Mouse (Mus musculus) layer of hippocampus, adult 9-10 months (tissue): ENCODE data around the gene Dock4.

Experiments used
- DNase-seq: peaks from one replicate; pipeline ENCODE4 v3.0.0; 2022; ENCODE audit warnings: low spot score

Dock4 gene

GRCm38 (mm10) chr12:40462693-40463235, 17.0 kb downstream of the Dock4 start:
- DNase-seq, result no peak

DNA sequence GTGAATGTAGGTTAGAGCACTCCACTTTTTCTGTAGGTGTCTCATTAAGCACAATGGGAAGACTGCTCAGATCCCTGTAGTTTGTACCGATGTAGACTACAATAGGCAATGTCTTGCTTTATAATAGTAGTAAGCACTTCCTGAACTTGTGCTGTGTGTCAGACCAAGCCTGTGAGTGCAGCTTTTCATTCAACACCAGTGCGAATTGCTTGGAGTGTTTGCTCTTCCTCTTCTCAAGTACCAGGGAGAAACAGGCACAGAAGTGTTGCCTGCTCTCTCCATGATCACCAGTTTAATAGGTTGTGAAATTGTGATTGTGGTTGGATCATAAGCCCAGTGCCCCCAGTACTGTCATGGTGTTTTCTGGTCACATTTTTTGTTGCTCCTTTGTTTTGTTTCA, 18.1 kb downstream of the Dock4 start:
- DNase-seq, result no peak

DNA sequence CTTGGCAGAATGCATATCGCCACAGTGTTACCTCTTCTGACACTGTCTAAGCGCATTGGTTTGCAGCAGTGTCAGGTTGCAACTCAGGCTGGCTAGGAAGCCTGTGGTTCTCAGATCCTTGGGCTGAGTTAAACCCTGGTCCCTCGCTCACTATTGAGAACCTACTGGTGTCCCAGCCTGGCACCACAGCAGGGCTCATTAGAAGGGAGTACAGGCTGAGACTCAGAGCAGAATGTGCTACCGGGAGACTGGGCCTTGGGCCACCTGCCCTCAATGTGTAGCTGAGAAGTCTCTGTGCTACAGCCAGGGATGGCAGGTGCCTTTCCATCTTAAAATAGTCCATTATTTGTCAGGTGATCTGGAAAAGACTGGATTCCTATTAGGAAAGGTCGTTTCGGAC, 18.5 kb downstream of the Dock4 start:
- DNase-seq, result no peak

DNA sequence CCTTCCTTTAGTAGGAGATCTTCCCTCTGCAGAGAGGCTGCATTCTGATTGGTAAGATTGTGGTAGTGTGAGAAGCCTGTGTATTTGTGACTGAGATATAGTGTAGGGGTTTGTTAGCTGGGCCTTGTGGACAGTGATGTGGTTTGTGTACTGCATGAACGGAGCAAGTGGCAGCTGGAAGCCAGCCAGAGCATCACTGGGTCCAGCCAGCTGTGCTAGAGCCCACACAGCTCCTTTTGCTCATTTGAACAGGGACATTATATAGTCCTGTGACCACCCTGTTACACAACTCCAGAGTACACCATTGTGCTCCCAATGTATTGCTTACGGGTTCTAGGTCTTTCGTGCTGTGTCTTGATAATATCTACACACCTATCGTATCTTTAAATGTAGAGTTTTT, 22.5 kb downstream of the Dock4 start:
- no peak for DNase-seq

- no peak for DNase-seq
These were observed 23.3 kb downstream of the Dock4 start for GRCm38 (mm10) chr12:40469009-40469408.

- DNase-seq, result no peak
These were observed 26.1 kb downstream of the Dock4 start for GRCm38 (mm10) chr12:40471649-40472399.

DNA sequence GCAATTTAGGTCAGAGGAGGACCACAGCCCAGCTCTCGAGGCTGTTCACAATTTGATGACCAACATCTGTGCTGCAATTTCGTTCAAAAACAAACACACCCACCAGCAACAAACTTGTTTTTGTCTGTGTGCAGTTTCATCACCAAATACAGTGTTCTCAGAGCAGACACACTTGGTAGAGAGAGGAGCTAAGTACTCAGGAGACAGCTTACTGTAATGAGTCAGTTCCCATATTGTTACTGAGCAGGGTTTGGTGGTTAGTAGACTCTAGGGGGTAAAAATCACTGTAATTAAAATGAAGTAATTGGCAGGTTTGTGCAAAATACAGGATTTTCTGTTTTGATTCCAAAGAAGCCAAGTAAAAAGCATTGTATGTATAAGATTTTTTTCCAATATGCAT, 28.0 kb downstream of the Dock4 start:
- no peak for DNase-seq

- no peak for DNase-seq
These were observed 32.1 kb downstream of the Dock4 start for GRCm38 (mm10) chr12:40477621-40478452.

- no peak for DNase-seq
These were observed 38.5 kb downstream of the Dock4 start for GRCm38 (mm10) chr12:40484224-40484623.

DNA sequence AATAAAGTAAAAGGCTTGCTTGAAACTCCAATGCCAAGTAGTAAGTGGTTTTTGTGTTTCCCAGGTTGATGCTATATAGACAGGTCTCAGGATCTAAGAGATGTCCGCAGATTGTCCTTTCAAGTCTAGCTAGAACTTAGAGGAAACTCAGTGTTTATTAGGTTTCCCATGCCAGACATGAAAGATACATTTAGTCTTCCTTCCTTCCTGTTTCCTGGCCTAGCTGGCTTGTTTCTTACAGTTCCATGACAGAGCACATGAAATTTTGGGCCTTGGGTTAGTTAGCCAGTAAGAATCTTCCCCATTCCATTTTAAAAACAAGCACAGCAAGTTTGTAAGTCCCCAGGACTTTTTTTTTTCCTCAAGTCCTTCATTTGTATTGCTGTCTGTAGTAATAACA, 39.5 kb downstream of the Dock4 start:
- DNase-seq, result no peak

- DNase-seq, result no peak
These were observed 40.5 kb downstream of the Dock4 start for GRCm38 (mm10) chr12:40486047-40486837.

DNA sequence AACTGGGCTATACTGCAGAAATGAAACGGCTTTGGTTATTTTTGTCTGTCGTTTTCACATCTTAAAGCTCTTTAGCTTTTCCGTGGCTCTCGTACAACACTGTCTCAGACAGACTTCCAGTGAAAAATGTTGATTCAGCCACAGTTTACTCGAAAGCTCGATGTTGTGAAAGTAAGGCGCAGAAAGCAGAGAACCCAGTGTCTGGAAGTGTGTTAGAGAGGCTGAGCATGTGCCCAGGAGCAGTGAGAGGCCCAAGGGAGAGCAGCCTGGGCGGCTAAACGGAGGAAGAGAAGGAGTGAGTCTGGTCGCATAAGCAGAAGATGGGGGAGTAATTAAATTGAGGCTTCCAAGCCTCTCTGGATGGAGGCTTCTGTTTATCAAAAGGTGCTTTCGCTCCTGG, 50.6 kb downstream of the Dock4 start:
- no peak for DNase-seq

DNA sequence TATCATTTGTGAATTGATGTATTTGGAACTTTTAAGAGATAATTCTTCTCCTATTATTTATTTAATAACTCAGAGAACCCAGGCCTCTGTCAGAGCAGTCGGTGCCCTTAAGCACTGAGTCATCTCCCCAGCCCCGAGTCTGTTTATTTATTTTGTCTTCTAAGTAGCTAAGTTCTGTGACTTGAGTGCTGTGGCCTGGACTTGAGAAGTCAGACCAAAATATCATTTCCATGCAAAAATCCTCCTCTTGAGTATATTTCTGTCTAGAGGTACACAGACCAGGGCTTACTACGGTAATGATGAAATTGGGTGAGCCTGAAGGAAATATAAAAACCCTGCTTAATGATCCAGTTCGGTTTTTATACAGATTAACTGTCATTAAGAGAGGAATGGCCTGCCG, 52.1 kb downstream of the Dock4 start:
- DNase-seq, result no peak

DNA sequence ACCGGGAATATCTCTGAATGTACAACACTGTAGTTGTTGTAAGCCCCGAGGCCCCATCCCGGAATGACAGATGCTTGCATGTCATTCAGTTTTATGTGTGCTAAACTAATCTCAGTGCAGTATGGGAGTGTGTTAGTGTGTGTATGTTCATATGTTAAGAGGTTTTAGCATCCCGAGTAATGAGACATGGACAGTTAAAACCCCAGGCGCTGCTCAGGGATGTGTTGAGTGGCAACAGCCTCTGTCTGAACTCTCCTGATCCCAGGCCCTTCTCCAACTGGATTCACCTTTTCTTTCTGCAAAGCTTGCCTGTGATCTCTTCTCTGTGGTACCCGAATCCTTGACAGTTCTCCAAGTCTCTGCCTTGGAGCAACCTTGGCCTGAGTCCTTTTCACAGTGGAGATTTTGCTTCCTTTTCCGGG, 52.5 kb downstream of the Dock4 start:
- DNase-seq, result no peak

DNA sequence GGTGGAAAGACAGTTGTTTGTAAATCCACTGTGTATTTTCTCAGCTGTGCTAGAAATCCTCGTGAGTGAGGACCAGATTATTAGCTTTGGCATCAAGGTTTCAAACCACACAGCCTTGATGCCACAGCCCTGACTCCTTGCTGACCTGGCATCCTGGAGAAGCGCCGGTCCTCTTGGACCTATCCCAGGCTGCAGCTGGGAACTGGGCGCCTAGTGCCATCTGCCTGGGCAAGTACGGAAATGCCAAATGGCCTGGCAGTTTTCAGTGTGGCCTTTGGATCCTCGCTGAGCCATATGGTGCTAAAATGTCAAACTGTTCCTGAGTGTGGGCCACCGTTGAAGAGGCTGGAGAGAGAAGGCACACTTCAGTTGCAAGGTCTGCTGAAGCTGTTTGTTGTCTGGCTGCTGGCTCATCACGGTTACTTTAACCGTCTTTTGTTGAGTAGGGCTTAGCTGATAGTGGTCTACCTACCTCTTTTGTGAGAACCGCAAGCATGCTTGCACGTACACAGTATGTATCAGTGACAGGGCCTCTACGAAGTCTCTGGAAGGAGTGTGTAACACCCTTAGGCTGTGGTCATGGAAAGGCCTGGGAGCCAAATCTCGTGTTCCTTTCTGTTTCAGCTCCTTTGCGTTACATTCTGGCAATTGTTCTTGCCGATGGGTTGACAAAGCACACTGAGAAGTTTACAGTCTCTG, 53.3 kb downstream of the Dock4 start:
- no peak for DNase-seq

DNA sequence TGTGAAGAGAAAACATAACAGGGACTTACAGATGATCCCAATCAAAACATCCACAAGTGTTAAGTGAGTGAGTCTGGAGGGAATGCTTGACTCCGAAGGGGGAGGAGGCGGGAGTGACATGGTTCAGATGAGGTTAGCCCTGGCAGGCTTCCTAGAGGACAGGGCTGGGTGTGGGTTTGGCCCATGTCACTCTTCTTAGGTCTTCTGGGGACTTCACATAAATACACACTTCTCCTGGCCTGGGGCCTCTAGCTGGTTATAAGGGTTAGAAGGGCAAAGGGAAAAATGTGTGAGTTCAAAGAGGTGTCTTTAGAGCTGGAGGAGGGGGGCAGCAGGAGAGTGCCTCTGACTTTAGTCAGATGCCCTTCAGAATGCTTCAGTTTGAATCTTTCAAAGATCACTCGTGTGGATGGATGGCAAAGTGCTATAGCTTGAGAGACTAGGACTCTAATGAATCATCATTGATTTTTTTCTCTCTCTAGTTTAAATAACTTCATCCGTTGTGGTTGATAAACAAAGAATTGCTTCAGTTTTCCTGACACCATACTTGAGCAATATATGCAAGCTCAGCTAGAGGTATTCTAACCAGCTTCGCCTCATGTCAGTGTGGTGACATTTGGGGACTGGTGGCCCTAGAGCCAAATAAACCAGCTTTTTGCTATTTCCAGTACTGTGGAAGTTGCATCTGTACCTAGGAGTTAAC, 54.0 kb downstream of the Dock4 start:
- no peak for DNase-seq

DNA sequence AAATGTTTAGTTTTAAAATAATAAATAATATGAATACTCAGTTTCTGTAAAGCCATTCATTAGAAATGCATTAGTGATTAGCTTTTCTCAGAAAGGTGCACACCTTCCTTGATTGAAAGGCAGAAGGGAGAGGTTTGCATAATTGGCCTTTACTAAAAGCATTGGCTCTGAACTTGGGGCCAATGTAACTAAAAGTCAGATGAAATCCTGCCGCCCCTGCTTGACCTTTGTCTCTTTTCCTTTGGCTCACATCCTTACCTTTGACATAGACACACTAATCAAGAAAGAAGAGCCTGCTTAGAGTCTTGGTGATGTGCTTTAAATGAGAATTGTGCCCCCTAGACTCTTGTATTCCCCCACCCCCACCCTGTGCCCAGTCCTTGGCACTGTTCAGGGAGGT, 55.4 kb downstream of the Dock4 start:
- no peak for DNase-seq

GRCm38 (mm10) chr12:40503520-40503919, 57.8 kb downstream of the Dock4 start:
- no peak for DNase-seq

DNA sequence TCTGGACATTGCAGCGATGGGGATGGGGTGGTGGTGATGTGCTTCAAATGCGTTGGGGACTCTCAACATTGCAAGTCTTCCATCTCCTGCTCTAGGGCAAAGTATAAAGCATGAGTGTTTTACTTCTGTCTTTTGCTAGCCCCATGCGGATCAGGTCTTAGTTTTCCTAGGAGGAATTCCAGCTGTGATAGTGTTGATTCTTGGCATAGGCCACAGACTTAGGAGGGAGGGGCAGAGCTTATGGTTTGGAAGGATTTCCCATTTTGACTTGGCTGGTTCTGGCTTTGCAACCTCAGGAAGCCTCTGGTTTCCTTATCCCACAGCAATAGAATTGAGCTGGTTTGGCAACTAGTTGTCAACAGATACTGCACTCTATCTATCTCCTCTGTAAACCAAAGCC, 58.9 kb downstream of the Dock4 start:
- DNase-seq, result no peak

DNA sequence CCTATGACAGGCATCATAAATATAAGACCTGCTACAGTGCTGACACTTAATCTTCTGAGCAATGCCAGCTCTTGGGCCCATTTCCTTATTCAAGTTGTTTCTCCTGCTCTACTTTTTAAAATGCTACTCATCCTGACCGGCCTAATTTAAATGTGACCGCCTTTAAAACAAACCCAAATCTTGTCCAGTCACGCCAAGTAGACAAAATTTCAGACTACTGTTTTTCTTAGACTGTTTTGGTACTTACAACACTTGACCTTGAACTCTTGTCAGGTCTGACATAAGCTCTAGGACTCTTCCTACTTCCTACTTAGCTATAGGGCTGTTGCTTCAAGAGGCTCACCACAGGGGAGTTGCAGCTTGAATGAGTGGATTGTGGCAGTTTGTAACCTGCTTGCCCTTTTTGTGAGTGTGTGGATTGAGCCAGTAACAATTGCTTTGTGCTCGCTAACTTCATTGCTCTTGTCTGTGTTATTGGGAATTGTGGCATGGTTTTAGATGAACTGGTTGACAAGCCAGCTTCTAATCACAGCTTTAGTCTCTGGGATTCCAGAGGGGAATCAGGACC, 62.2 kb downstream of the Dock4 start:
- no peak for DNase-seq

GRCm38 (mm10) chr12:40508416-40508815, 62.7 kb downstream of the Dock4 start:
- DNase-seq, result no peak
